Mouse (Mus musculus) NIH3T3 (cell line): Measurements from ENCODE around the gene Bcat2.
A peak's percentile ranks its signal among the peaks of the same experiment; 100 is the strongest.

Experiments
- DNase-seq: peaks from one replicate; pipeline ENCODE4 v3.0.0-alpha.2; 2012; ENCODE audit warnings: low read depth

The Bcat2 gene

GRCm38 (mm10) chr7:45626571-45627076 lies 56.7 kb downstream of the Bcat2 start:
- no peak for DNase-seq

GRCm38 (mm10) chr7:45627261-45627660 lies 57.3 kb downstream of the Bcat2 start, which contains the start of gene Rasip1:
Gene Rasip1, plus strand, starts transcription at chr7:45627488.
- DNase-seq, result no peak

- no peak for DNase-seq
These were observed 58.7 kb downstream of the Bcat2 start for GRCm38 (mm10) chr7:45628364-45629294.

- no peak for DNase-seq
These were observed 60.3 kb downstream of the Bcat2 start for GRCm38 (mm10) chr7:45630064-45630907.

- no peak for DNase-seq
These were observed 62.5 kb downstream of the Bcat2 start for GRCm38 (mm10) chr7:45632499-45632898.

- no peak for DNase-seq
These were observed 65.2 kb downstream of the Bcat2 start for GRCm38 (mm10) chr7:45634946-45635681.

- no peak for DNase-seq
These were observed 66.0 kb downstream of the Bcat2 start for GRCm38 (mm10) chr7:45635711-45636688.

GRCm38 (mm10) chr7:45637710-45638109 lies 67.8 kb downstream of the Bcat2 start:
- no peak for DNase-seq

- DNase-seq, result peak; percentile 94
These were observed 68.9 kb downstream of the Bcat2 start for GRCm38 (mm10) chr7:45638623-45639401.
